Mouse (Mus musculus) adrenal gland, adult 18-20 months (tissue): ENCODE results near the gene Cldn6. TPM values are rescaled to one million over a fixed set of nuclear protein-coding genes. Genes with fewer than 3 reads are reported as not detected.

ENCODE experiments used
- DNase-seq, 2 experiments: peaks; one replicate each; pipeline ENCODE4 v3.0.0; 2021 to 2022; ENCODE audit warnings: low spot score in 2 of 2
- total RNA-seq, 2 experiments: library from RNA; stranded (reverse); gene quantifications; 1 replicate in 1 of 2; 2 replicates in 1 of 2; pipeline ENCODE4 v1.2.3; 2021

Cldn6 gene
- total RNA-seq, 2 experiments from 2014 or later = not detected

DNA sequence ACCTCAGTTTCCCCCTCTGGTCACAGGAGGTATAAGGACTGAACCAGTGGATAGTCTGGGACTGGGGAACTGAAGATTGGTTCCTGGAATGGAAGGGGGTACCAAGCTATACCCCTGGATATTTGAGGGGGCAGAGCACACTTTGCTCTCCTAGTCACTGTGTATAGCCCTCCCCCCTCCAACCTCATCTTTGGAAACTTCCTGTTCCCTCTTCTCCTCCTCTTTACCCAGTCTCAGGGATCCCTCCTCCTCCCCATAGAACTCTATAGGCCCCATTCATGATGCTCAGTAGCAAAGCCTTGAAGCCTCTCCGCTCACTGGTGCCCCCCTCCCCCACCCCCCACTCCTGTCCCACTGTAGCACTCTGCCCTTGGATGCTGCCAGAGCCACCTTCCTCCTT is 40.4 kb downstream of the Cldn6 start:
- no peak for DNase-seq

GRCm38 (mm10) chr17:23721886-23722285 is 42.8 kb downstream of the Cldn6 start:
- peak in 1 of 2 experiments; percentile 41 for DNase-seq

DNA sequence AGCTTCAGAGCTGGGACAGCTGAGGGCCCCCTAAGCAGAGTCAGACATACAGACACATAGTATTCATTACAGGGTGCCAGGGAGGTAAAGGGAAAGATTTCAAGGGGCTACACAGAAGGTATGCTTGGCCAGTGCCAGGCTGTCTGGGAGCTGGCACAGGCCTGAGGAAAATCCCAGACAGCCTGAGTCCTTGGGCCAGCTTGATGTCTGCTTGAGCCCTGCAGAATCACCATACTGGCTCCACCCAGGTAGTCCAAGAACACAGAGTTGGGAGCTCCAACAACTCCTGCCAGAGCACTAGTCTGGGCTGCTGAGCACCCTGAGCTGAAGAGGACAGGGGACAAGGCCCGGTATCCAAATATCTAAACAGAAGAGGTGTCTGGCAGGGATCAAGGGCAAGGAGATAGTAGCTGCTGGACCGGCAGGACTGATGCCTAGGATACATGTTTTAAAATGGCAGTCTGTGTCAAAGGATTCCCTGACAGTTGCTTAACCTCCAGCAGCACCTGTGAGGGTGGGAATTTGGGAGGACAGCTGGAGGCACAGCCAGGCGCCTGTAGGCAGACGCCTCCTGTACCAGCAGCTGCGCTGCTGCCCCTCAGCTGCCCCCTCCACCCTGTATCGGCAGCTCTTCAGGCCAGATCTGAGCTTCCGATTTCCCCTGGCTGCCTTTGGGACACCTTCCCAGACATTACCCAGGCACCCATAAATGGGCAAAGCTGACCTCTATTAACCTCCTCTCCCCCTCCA is 43.5 kb downstream of the Cldn6 start, which contains the start of gene 1520401A03Rik:
Gene 1520401A03Rik (minus strand): TSS at position 408 of the 750 bp plus-strand sequence.
- DNase-seq = no peak

DNA sequence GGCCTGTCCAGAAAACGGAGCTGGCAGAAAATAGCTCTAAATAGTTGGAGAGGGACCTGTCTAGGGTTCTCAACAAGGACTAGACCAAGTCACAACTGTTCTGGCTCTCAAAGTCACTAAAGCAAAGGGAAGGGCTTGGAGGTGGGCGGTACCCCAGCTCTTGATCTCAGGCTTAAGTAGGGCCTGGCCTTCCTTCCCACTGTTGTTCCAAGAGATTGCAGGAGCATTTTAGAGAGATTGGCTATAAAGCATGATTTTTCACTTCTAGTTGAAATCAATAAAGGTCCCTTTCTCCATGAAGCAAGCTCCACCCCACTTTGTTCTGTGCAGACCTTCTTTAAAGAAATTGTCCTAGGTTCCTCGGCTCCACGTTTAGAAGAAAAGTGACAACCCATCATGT is 46.4 kb downstream of the Cldn6 start:
- no peak for DNase-seq

GRCm38 (mm10) chr17:23725999-23726757 is 47.1 kb downstream of the Cldn6 start, which contains the start of gene Pkmyt1:
Gene Pkmyt1, plus strand, starts transcription at chr17:23726336.
- peak; percentile 95 to 96 for DNase-seq

DNA sequence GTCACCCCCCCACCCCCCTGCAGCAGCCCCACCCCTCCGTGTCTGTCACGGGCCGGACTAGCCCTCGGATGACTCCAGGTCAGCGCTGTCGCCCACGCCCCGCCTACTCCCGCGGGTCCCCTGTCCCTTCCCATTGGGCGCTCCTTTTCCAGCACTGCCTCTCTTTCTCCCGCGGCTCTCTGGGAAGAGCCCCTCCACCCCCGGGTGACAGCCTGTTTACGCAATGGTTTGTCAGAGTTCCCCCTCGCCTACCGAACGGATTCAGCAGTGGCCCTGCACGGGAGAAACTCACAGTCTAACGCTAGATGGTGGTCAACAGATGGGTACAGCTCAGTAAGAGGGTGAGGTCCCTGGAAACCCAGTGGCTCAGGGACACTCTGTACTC is 47.7 kb downstream of the Cldn6 start:
- DNase-seq = peak; percentile 42 to 68

DNA sequence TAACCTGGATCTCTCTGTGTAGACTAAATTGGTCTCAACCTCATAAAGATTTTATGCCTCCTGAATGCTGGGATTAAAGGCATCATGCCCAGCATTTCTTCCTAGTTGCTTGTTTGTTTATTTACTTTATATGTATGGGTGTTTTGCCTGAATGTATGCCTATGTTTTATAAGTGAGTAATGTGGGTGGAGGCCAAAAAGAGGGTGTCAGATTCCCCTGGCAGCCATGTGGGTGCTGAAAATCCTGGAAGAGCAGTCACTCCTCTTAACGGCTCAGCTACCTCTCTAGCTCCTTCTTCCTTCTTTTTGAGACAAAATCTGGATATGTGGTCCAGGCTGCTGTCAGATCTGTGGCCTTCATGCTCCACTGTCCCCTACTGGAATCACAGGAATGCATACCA is 51.4 kb downstream of the Cldn6 start:
- no peak for DNase-seq

Other genes with a start within 250 kb of the Cldn6 start
- gene Vmn2r117, start 199.6 kb upstream of the Cldn6 start, total RNA-seq = not detected
- gene Zfp213, start 115.0 kb upstream of the Cldn6 start, total RNA-seq = 10 to 100 TPM; 11.0 to 12.3 TPM
- 1 to 10 TPM; 6.2 to 6.3 TPM for gene Zfp13, start 79.8 kb upstream of the Cldn6 start, total RNA-seq
- not detected for gene Zscan10, start 78.4 kb upstream of the Cldn6 start, total RNA-seq
- under 1 TPM; 0.10 TPM for gene Mmp25, start 34.0 kb upstream of the Cldn6 start, total RNA-seq
- not detected for gene Bicdl2, start 18.7 kb upstream of the Cldn6 start, total RNA-seq
- gene Hcfc1r1, start 5.7 kb upstream of the Cldn6 start, total RNA-seq = 100 to 1,000 TPM; 153 to 154 TPM
- gene Thoc6, start 5.4 kb upstream of the Cldn6 start, total RNA-seq = 10 to 100 TPM; 23.1 to 23.3 TPM
- gene Tnfrsf12a, start 1.8 kb upstream of the Cldn6 start, total RNA-seq = 100 to 1,000 TPM; 224 to 359 TPM
- gene Cldn9, start 4.8 kb downstream of the Cldn6 start, total RNA-seq = not detected
- gene 1520401A03Rik, start 43.5 kb downstream of the Cldn6 start, total RNA-seq = 1 to 10 TPM; 2.2 to 6.7 TPM
- gene Pkmyt1, start 47.1 kb downstream of the Cldn6 start, total RNA-seq = 1 to 10 TPM; 2.1 to 2.4 TPM
- 10 to 100 TPM in 1 of 2 experiments, 1 to 10 TPM in 1; 8.5 to 12.7 TPM for gene Paqr4, start 61.6 kb downstream of the Cldn6 start, total RNA-seq
- gene Kremen2, start 66.6 kb downstream of the Cldn6 start, total RNA-seq = under 1 TPM in 1 of 2 experiments, not detected in 1; 0.13 TPM
- gene Flywch1, start 92.4 kb downstream of the Cldn6 start, total RNA-seq = 10 to 100 TPM; 72.5 to 89.3 TPM
- 10 to 100 TPM in 1 of 2 experiments, 1 to 10 TPM in 1; 8.2 to 10.9 TPM for gene Flywch2, start 106.8 kb downstream of the Cldn6 start, total RNA-seq
- 100 to 1,000 TPM; 480 to 746 TPM for gene Srrm2, start 111.3 kb downstream of the Cldn6 start, total RNA-seq
- gene Elob, start 149.9 kb downstream of the Cldn6 start, total RNA-seq = 100 to 1,000 TPM; 352 to 413 TPM
- not detected for gene Prss33, start 156.8 kb downstream of the Cldn6 start, total RNA-seq
- gene Prss32, start 164.6 kb downstream of the Cldn6 start, total RNA-seq = not detected
- gene Prss41, start 164.9 kb downstream of the Cldn6 start, total RNA-seq = under 1 TPM; 0.60 to 0.74 TPM
- gene Prss21, start 188.8 kb downstream of the Cldn6 start, total RNA-seq = not detected
- not detected for gene Dcpp1, start 201.6 kb downstream of the Cldn6 start, total RNA-seq
- not detected for gene Dcpp2, start 201.6 kb downstream of the Cldn6 start, total RNA-seq
- gene Dcpp3, start 238.2 kb downstream of the Cldn6 start, total RNA-seq = not detected